Mouse (Mus musculus): ENCODE measurements around the gene Robo2. TPM values are rescaled to one million over a fixed set of nuclear protein-coding genes. Genes with fewer than 3 reads are reported as not detected.
"Not testable (repeated sequence)": the region's sequence is repeated elsewhere in the genome, so short reads cannot be mapped to it uniquely, and the experiment has no call there.

The Robo2 gene
- polyA plus RNA-seq, 2 experiments from 2014 or later = not detected

- no peak for ATAC-seq
Observed at GRCm38 (mm10) chr16:74200024-74200703, 211.5 kb downstream of the Robo2 start.

- ATAC-seq = no peak
Observed at GRCm38 (mm10) chr16:74192979-74193554, 218.6 kb downstream of the Robo2 start.

GRCm38 (mm10) chr16:74191621-74192020, 220.0 kb downstream of the Robo2 start:
- no peak for ATAC-seq

- no peak for ATAC-seq
Observed at GRCm38 (mm10) chr16:74182509-74183113, 229.0 kb downstream of the Robo2 start.

GRCm38 (mm10) chr16:74172673-74173072, 239.0 kb downstream of the Robo2 start:
- no peak for ATAC-seq

GRCm38 (mm10) chr16:74169642-74170041, 242.0 kb downstream of the Robo2 start:
- no peak for ATAC-seq

- ATAC-seq = no peak
Observed at GRCm38 (mm10) chr16:74169121-74169520, 242.5 kb downstream of the Robo2 start.

GRCm38 (mm10) chr16:74167832-74168231, 243.8 kb downstream of the Robo2 start:
- no peak for ATAC-seq

GRCm38 (mm10) chr16:74162041-74162440, 249.6 kb downstream of the Robo2 start:
- no peak for ATAC-seq

- no peak for ATAC-seq
Observed at GRCm38 (mm10) chr16:74159189-74159588, 252.4 kb downstream of the Robo2 start.

GRCm38 (mm10) chr16:74136181-74136580, 275.4 kb downstream of the Robo2 start:
- ATAC-seq = no peak

GRCm38 (mm10) chr16:74132833-74133232, 278.8 kb downstream of the Robo2 start:
- ATAC-seq = no peak

GRCm38 (mm10) chr16:74131370-74131769, 280.3 kb downstream of the Robo2 start:
- ATAC-seq = no peak

GRCm38 (mm10) chr16:74128443-74128983, 283.1 kb downstream of the Robo2 start:
- ATAC-seq = no peak

GRCm38 (mm10) chr16:74113155-74113554, 298.5 kb downstream of the Robo2 start:
- ATAC-seq = no peak

GRCm38 (mm10) chr16:74111101-74111500, 300.5 kb downstream of the Robo2 start:
- no peak for ATAC-seq

GRCm38 (mm10) chr16:74104449-74104848, 307.2 kb downstream of the Robo2 start:
- ATAC-seq = not testable (repeated sequence)

- no peak for ATAC-seq
Observed at GRCm38 (mm10) chr16:74092997-74093801, 318.4 kb downstream of the Robo2 start.

GRCm38 (mm10) chr16:74089951-74090350, 321.7 kb downstream of the Robo2 start:
- no peak for ATAC-seq

- ATAC-seq = no peak
Observed at GRCm38 (mm10) chr16:74084188-74084587, 327.4 kb downstream of the Robo2 start.

- ATAC-seq = no peak
Observed at GRCm38 (mm10) chr16:74072671-74073070, 339.0 kb downstream of the Robo2 start.

- ATAC-seq = no peak
Observed at GRCm38 (mm10) chr16:74070628-74071027, 341.0 kb downstream of the Robo2 start.

- no peak for ATAC-seq
Observed at GRCm38 (mm10) chr16:74065958-74066357, 345.7 kb downstream of the Robo2 start.

Measured in CD4-positive, CD25-positive, alpha-beta regulatory T cell, adult 4 months (primary cell).